Mouse (Mus musculus) spleen, adult 2 months (tissue): ENCODE measurements around the gene Sfxn2.

Experiments used
- CTCF ChIP-seq: fragments of 200-500 bp; IDR thresholded peaks from 2 replicates; pipeline ENCODE4 v1.5.1; 2011; ENCODE audit warnings: mild to moderate bottlenecking, inconsistent platforms; ENCODE audit not compliant: insufficient read depth, insufficient read length, insufficient replicate concordance; ENCODE audit errors: extremely low read depth
- POLR2A ChIP-seq: fragments of 200-500 bp; IDR thresholded peaks from 2 replicates; pipeline ENCODE4 v1.6.1; 2011; ENCODE audit warnings: low read depth, low read length, inconsistent platforms

- TF ChIP-seq CTCF = no peak
- no peak for TF ChIP-seq POLR2A
These were observed 62.6 kb downstream of the Sfxn2 start for GRCm38 (mm10) chr19:46635766-46636165.
